In the genomic region with DNA sequence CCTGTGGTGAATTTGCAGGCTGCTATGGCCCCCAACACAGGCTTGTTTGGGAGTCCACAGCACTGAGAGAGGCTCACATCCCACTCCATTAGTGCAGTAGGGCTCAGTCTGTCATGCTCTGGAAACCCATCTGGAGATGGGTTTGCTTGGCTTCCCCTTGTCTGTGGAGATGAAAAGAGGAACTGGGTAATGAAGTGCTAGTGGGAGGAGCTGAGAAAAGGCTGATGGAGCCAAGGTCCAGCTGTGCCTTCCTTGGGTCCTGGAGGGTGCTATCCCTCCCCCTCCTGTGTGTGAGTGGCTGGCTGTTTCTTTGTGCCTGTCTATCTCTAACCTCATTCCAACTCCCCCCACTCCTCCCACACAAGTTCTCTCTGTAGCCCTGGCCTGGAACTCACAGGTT, we compare ENCODE assay signal across 12 mouse cellular contexts. TPM values are rescaled to one million over a fixed set of nuclear protein-coding genes. Genes with fewer than 3 reads are reported as not detected.
DNase-seq lines count a peak whose midpoint lies in the region; ATAC-seq and TF ChIP-seq lines count a peak whose summit lies in the region.
"Had no signal": no experiment of that assay in that cellular context is flagged by ENCODE, and none has a peak within 500 bp of the region (broad histone marks: within the 10 kb centered on the region; RNA-seq: fewer than 3 reads in every experiment).

No protein-coding gene starts in this region.

- H3K79me2 ChIP-seq in liver, adult 2 months (ENCODE audit: control insufficient read depth, insufficient read depth, low read length) = no peaks in the 10 kb centered on the region

- ATAC-seq in forebrain, postnatal 0 days = no peak
- no peak for ATAC-seq in liver, embryonic 12.5 days
- peak; percentile 91 for ATAC-seq in lung, embryonic 14.5 days (ENCODE audit: insufficient read depth)
- 0 out of 2 replicates have a peak, but pooled peaks have one; percentile 31 for ATAC-seq in stomach, postnatal 0 days (ENCODE audit: low FRiP score, low TSS enrichment)
- no peak for ATAC-seq in midbrain, embryonic 14.5 days (ENCODE audit: low FRiP score, low TSS enrichment)
- no peak for ATAC-seq in hindbrain, embryonic 14.5 days (ENCODE audit: low FRiP score)

- H3K36me3 ChIP-seq in forebrain, embryonic 10.5 days (replicated peaks) = no peaks in the 10 kb centered on the region
- H3K36me3 ChIP-seq in forebrain, postnatal 0 days (ENCODE audit: insufficient read depth) = no peaks in the 10 kb centered on the region
- no peaks in the 10 kb centered on the region for H3K36me3 ChIP-seq in liver, adult 2 months (ENCODE audit: control insufficient read depth, insufficient read depth, low read length)
- H3K36me3 ChIP-seq in liver, embryonic 12.5 days = no peaks in the 10 kb centered on the region
- H3K36me3 ChIP-seq in lung, embryonic 14.5 days (ENCODE audit: insufficient read depth) = no peaks in the 10 kb centered on the region
- H3K36me3 ChIP-seq in stomach, postnatal 0 days (ENCODE audit: control insufficient read depth, insufficient read depth, low read length) = no peaks in the 10 kb centered on the region
- no peaks in the 10 kb centered on the region for H3K36me3 ChIP-seq in midbrain, embryonic 14.5 days (ENCODE audit: control insufficient read depth, insufficient read depth, low read length)
- H3K36me3 ChIP-seq in hindbrain, embryonic 14.5 days (replicated peaks; ENCODE audit: control insufficient read depth, insufficient read depth) = no peaks in the 10 kb centered on the region
- H3K36me3 ChIP-seq: embryonic facial prominence, embryonic 12.5 days had no signal

- H3K4me2 ChIP-seq in forebrain, postnatal 0 days (ENCODE audit: low read depth) = no peak overlapping the region
- H3K4me2 ChIP-seq in liver, embryonic 12.5 days = no peak overlapping the region
- no peak overlapping the region for H3K4me2 ChIP-seq in lung, embryonic 14.5 days
- H3K4me2 ChIP-seq in stomach, postnatal 0 days (replicated peaks; ENCODE audit: low read depth) = no peak overlapping the region
- no peak overlapping the region for H3K4me2 ChIP-seq in midbrain, embryonic 14.5 days (ENCODE audit: low read length)
- no peak overlapping the region for H3K4me2 ChIP-seq in hindbrain, embryonic 14.5 days (replicated peaks)
- H3K4me2 ChIP-seq: embryonic facial prominence, embryonic 12.5 days; midbrain, embryonic 11.5 days had no signal

- H3K27ac ChIP-seq in forebrain, embryonic 10.5 days = 0 out of 2 replicates have a peak overlapping the region, but pooled peaks have one; percentile 17
- H3K27ac ChIP-seq in forebrain, postnatal 0 days (ENCODE audit: low read depth, low read length) = no peak overlapping the region
- H3K27ac ChIP-seq in liver, adult 2 months (replicated peaks; ENCODE audit: insufficient read depth, low read depth, low read length) = no peak overlapping the region
- H3K27ac ChIP-seq in liver, embryonic 12.5 days = no peak overlapping the region
- H3K27ac ChIP-seq in lung, embryonic 14.5 days (ENCODE audit: low read depth) = peak overlapping the region; percentile 87
- no peak overlapping the region; the same call in 1 of the 2 replicates for H3K27ac ChIP-seq in stomach, postnatal 0 days (replicated peaks)
- H3K27ac ChIP-seq in midbrain, embryonic 14.5 days (replicated peaks; ENCODE audit: low read depth, low read length) = no peak overlapping the region
- H3K27ac ChIP-seq in hindbrain, embryonic 14.5 days = no peak overlapping the region
- H3K27ac ChIP-seq: embryonic facial prominence, embryonic 12.5 days had no signal

- no peak for TF ChIP-seq EP300 in stomach, postnatal 0 days (optimal IDR thresholded peaks at IDR 0.05)

- no peak for DNase-seq in forebrain, embryonic 10.5 days (ENCODE audit: extremely low spot score, low spot score)
- no peak for DNase-seq in forebrain, postnatal 0 days
- peak; percentile 19 for DNase-seq in liver, adult 2 months (ENCODE audit: extremely low read depth, low read depth, low spot score)
- peak; percentile 95 for DNase-seq in lung, embryonic 14.5 days
- DNase-seq in stomach, postnatal 0 days (ENCODE audit: low spot score) = no peak
- no peak for DNase-seq in midbrain, embryonic 14.5 days
- no peak for DNase-seq in hindbrain, embryonic 14.5 days (ENCODE audit: low spot score)
- DNase-seq: retina, postnatal 1 day; thymus, postnatal 4 days had no signal

- peaks cover 31% of the 10 kb centered on the region for H3K4me1 ChIP-seq in forebrain, embryonic 10.5 days
- H3K4me1 ChIP-seq in forebrain, postnatal 0 days (ENCODE audit: insufficient read depth) = no peaks in the 10 kb centered on the region
- H3K4me1 ChIP-seq in liver, adult 2 months (ENCODE audit: control insufficient read depth, insufficient read depth, low read length) = no peaks in the 10 kb centered on the region
- no peaks in the 10 kb centered on the region for H3K4me1 ChIP-seq in liver, embryonic 12.5 days
- peaks cover 48% of the 10 kb centered on the region for H3K4me1 ChIP-seq in lung, embryonic 14.5 days (ENCODE audit: insufficient read depth)
- H3K4me1 ChIP-seq in stomach, postnatal 0 days (replicated peaks; ENCODE audit: control insufficient read depth, insufficient read depth) = no peaks in the 10 kb centered on the region; the same call in 1 of the 2 replicates
- H3K4me1 ChIP-seq in midbrain, embryonic 14.5 days (ENCODE audit: control insufficient read depth, insufficient read depth, low read length) = peaks cover 10% of the 10 kb centered on the region; the same call in 1 of the 2 replicates
- H3K4me1 ChIP-seq in hindbrain, embryonic 14.5 days (replicated peaks; ENCODE audit: control insufficient read depth, insufficient read depth, low read length) = peaks cover 10% of the 10 kb centered on the region

- H3K4me3 ChIP-seq in forebrain, embryonic 10.5 days = no peak overlapping the region
- H3K4me3 ChIP-seq in forebrain, postnatal 0 days (ENCODE audit: low read depth, low read length) = no peak overlapping the region
- H3K4me3 ChIP-seq in liver, adult 2 months (ENCODE audit: insufficient read depth, low read depth, low read length) = no peak overlapping the region
- no peak overlapping the region for H3K4me3 ChIP-seq in liver, embryonic 12.5 days
- no peak overlapping the region for H3K4me3 ChIP-seq in lung, embryonic 14.5 days (ENCODE audit: low read depth, low read length)
- H3K4me3 ChIP-seq in stomach, postnatal 0 days (ENCODE audit: low read depth, low read length) = no peak overlapping the region
- H3K4me3 ChIP-seq in midbrain, embryonic 14.5 days (replicated peaks; ENCODE audit: low read depth, low read length) = no peak overlapping the region
- H3K4me3 ChIP-seq in hindbrain, embryonic 14.5 days (replicated peaks; ENCODE audit: low read length) = no peak overlapping the region
- H3K4me3 ChIP-seq: embryonic facial prominence, embryonic 12.5 days had no signal

- no peak for TF ChIP-seq POLR2A in liver, adult 2 months (IDR thresholded peaks at IDR 0.05; ENCODE audit: extremely low read depth, insufficient read depth, low read length)

- no peaks in the 10 kb centered on the region for H3K27me3 ChIP-seq in forebrain, embryonic 10.5 days (ENCODE audit: poor library complexity, severe bottlenecking)
- H3K27me3 ChIP-seq in forebrain, postnatal 0 days (ENCODE audit: insufficient read depth, low read length) = no peaks in the 10 kb centered on the region
- H3K27me3 ChIP-seq in liver, adult 2 months (ENCODE audit: control insufficient read depth, insufficient read depth, low read length) = no peaks in the 10 kb centered on the region
- no peaks in the 10 kb centered on the region for H3K27me3 ChIP-seq in liver, embryonic 12.5 days (replicated peaks)
- H3K27me3 ChIP-seq in lung, embryonic 14.5 days (ENCODE audit: insufficient read depth, low read length) = no peaks in the 10 kb centered on the region
- H3K27me3 ChIP-seq in stomach, postnatal 0 days (ENCODE audit: control insufficient read depth, insufficient read depth, low read length) = no peaks in the 10 kb centered on the region
- H3K27me3 ChIP-seq in midbrain, embryonic 14.5 days (ENCODE audit: control insufficient read depth, insufficient read depth, low read length) = no peaks in the 10 kb centered on the region
- no peaks in the 10 kb centered on the region for H3K27me3 ChIP-seq in hindbrain, embryonic 14.5 days (ENCODE audit: control insufficient read depth, insufficient read depth, low read length)
- H3K27me3 ChIP-seq: embryonic facial prominence, embryonic 12.5 days had no signal

- H3K9me3 ChIP-seq in forebrain, embryonic 10.5 days = no peaks in the 10 kb centered on the region
- H3K9me3 ChIP-seq in forebrain, postnatal 0 days (ENCODE audit: low read length) = no peaks in the 10 kb centered on the region
- H3K9me3 ChIP-seq in liver, embryonic 12.5 days (replicated peaks) = no peaks in the 10 kb centered on the region
- H3K9me3 ChIP-seq in lung, embryonic 14.5 days (ENCODE audit: low read depth, low read length) = no peaks in the 10 kb centered on the region
- no peaks in the 10 kb centered on the region for H3K9me3 ChIP-seq in stomach, postnatal 0 days (ENCODE audit: control insufficient read depth, low read length)
- no peaks in the 10 kb centered on the region for H3K9me3 ChIP-seq in midbrain, embryonic 14.5 days (ENCODE audit: control insufficient read depth, low read length)
- no peaks in the 10 kb centered on the region for H3K9me3 ChIP-seq in hindbrain, embryonic 14.5 days (ENCODE audit: control insufficient read depth, low read length)
- H3K9me3 ChIP-seq: embryonic facial prominence, embryonic 12.5 days had no signal

- no peak for TF ChIP-seq CTCF in forebrain, postnatal 0 days (IDR thresholded peaks at IDR 0.05; ENCODE audit: low read depth)
- no peak for TF ChIP-seq CTCF in liver, adult 2 months (IDR thresholded peaks at IDR 0.05; ENCODE audit: low read depth, low read length)
- TF ChIP-seq CTCF in lung, embryonic 14.5 days (IDR thresholded peaks at IDR 0.05; ENCODE audit: low read depth) = no peak
- no peak for TF ChIP-seq CTCF in stomach, postnatal 0 days (IDR thresholded peaks at IDR 0.05; ENCODE audit: low read depth)

- H3K9ac ChIP-seq in forebrain, postnatal 0 days = no peak overlapping the region
- no peak overlapping the region for H3K9ac ChIP-seq in liver, adult 2 months (ENCODE audit: low read depth, low read length)
- no peak overlapping the region for H3K9ac ChIP-seq in liver, embryonic 12.5 days
- H3K9ac ChIP-seq in lung, embryonic 14.5 days = no peak overlapping the region
- no peak overlapping the region for H3K9ac ChIP-seq in stomach, postnatal 0 days (ENCODE audit: low read length)
- no peak overlapping the region for H3K9ac ChIP-seq in midbrain, embryonic 14.5 days (replicated peaks; ENCODE audit: low read length)
- no peak overlapping the region for H3K9ac ChIP-seq in hindbrain, embryonic 14.5 days
- H3K9ac ChIP-seq: embryonic facial prominence, embryonic 12.5 days had no signal

RNA-seq across cellular contexts. Expression of gene Tekt3, which starts 40.8 kb away (rescaled TPM):
- not detected in 2 replicates for polyA plus RNA-seq in forebrain, embryonic 10.5 days (2016; fragmentation: Nextera tagmentation; extraction: Ambion mirVana)
- 0.19 TPM in 1 of 2 replicates, not detected in the other for total RNA-seq in forebrain, postnatal 0 days (2014; rRNA removed)
- polyA plus RNA-seq in forebrain, postnatal 0 days (2015; fragmentation: Nextera tagmentation; extraction: Ambion mirVana) = 0.17 and 0.20 TPM in 2 replicates
- not detected in 2 replicates for total RNA-seq in liver, adult 2 months (2014; rRNA removed)
- not detected in 2 replicates for polyA plus RNA-seq in liver, adult 2 months (2012; rRNA removed)
- polyA plus RNA-seq in liver, embryonic 12.5 days (2016; fragmentation: Nextera tagmentation; extraction: Ambion mirVana) = 0.07 TPM in 1 of 2 replicates, not detected in the other
- polyA plus RNA-seq in lung, embryonic 14.5 days (2014; fragmentation: Nextera tagmentation; extraction: Ambion mirVana) = 0.14 TPM in 1 of 2 replicates, not detected in the other
- polyA plus RNA-seq in stomach, postnatal 0 days (2015; fragmentation: Nextera tagmentation; extraction: Ambion mirVana) = not detected in 2 replicates
- not detected in 2 replicates for polyA plus RNA-seq in midbrain, embryonic 14.5 days (2014; fragmentation: Nextera tagmentation; extraction: Ambion mirVana)
- polyA plus RNA-seq in hindbrain, embryonic 14.5 days (2014; fragmentation: Nextera tagmentation; extraction: Ambion mirVana) = 0.15 TPM in 1 of 2 replicates, not detected in the other
- polyA plus RNA-seq: midbrain, embryonic 11.5 days had no signal

Comparison
In these comparisons a context has a peak if more than half of its experiments do, and no peak if none do; other contexts are left out.
1. H3K27ac ChIP-seq: peak in forebrain, embryonic 10.5 days (single experiment) and lung, embryonic 14.5 days (single experiment); none in forebrain, postnatal 0 days (single experiment), liver, adult 2 months (single experiment), liver, embryonic 12.5 days (single experiment), stomach, postnatal 0 days (single experiment), midbrain, embryonic 14.5 days (single experiment) and hindbrain, embryonic 14.5 days (single experiment).
2. DNase-seq: peak in liver, adult 2 months (single experiment) and lung, embryonic 14.5 days (single experiment); none in forebrain, embryonic 10.5 days (single experiment), forebrain, postnatal 0 days (single experiment), stomach, postnatal 0 days (single experiment), midbrain, embryonic 14.5 days (single experiment) and hindbrain, embryonic 14.5 days (single experiment).
3. ATAC-seq: peak in lung, embryonic 14.5 days (single experiment) and stomach, postnatal 0 days (single experiment); none in forebrain, postnatal 0 days (single experiment), liver, embryonic 12.5 days (single experiment), midbrain, embryonic 14.5 days (single experiment) and hindbrain, embryonic 14.5 days (single experiment).